Mouse (Mus musculus): Measurements from ENCODE around the gene Fchsd2. TPM values are rescaled to one million over a fixed set of nuclear protein-coding genes. Genes with fewer than 3 reads are reported as not detected.

Gene Fchsd2
- 19.6 and 21.9 TPM in 2 replicates for polyA plus RNA-seq (2015; fragmentation: Nextera tagmentation; extraction: Ambion mirVana)

- H3K4me1 ChIP-seq: no peaks in the 10 kb centered on the region
- 64% methylated on average over 7 of the region's 7 CpGs for WGBS
- ATAC-seq (ENCODE audit: insufficient number of reproducible peaks, low FRiP score, low TSS enrichment, low read depth): no peak
- H3K27ac ChIP-seq (replicated peaks): no peak within 1 kb of the TSS
- no peak within 1 kb of the TSS for H3K9ac ChIP-seq
- no peaks in the 10 kb centered on the region for H3K36me3 ChIP-seq
- H3K4me3 ChIP-seq (replicated peaks): no peak within 1 kb of the TSS
- H3K27me3 ChIP-seq: no peaks in the 10 kb centered on the region
- no peak within 1 kb of the TSS for H3K4me2 ChIP-seq (replicated peaks)
- H3K9me3 ChIP-seq (replicated peaks): no peaks in the 10 kb centered on the region
Measured at GRCm38 (mm10) chr7:101092618-101093017, at the start of gene Fchsd2. Gene Fchsd2 (plus strand): TSS chr7:101092863.

- Histone ChIP-seq H3K36me3 (no peaks in the 10 kb centered on the region), H3K4me1 (0 out of 2 replicates have a peak, but pooled peaks cover 3% of the 10 kb centered on the region), H3K4me2 (replicated peaks) (no peak overlapping the region), H3K9me3 (replicated peaks) (no peaks in the 10 kb centered on the region), H3K27ac (replicated peaks) (no peak overlapping the region), H3K27me3 (no peaks in the 10 kb centered on the region), H3K9ac (no peak overlapping the region), H3K4me3 (replicated peaks) (no peak overlapping the region)
- no peak for ATAC-seq (ENCODE audit: insufficient number of reproducible peaks, low FRiP score, low TSS enrichment, low read depth)
- WGBS: 41% methylated on average over 8 of the region's 8 CpGs
Measured at GRCm38 (mm10) chr7:101043846-101044541, 48.7 kb upstream of the Fchsd2 start.

GRCm38 (mm10) chr7:101048247-101048646 is 44.4 kb upstream of the Fchsd2 start:
- WGBS: 72% methylated on average over 5 of the region's 5 CpGs
- H3K27me3 ChIP-seq: no peaks in the 10 kb centered on the region
- no peak overlapping the region for H3K4me2 ChIP-seq (replicated peaks)
- no peaks in the 10 kb centered on the region for H3K36me3 ChIP-seq
- no peak overlapping the region for H3K4me3 ChIP-seq (replicated peaks)
- no peak overlapping the region for H3K27ac ChIP-seq (replicated peaks)
- H3K9me3 ChIP-seq (replicated peaks): no peaks in the 10 kb centered on the region
- 0 out of 2 replicates have a peak, but pooled peaks cover 3% of the 10 kb centered on the region for H3K4me1 ChIP-seq
- no peak for ATAC-seq (ENCODE audit: insufficient number of reproducible peaks, low FRiP score, low TSS enrichment, low read depth)
- no peak overlapping the region for H3K9ac ChIP-seq

GRCm38 (mm10) chr7:101049326-101050087 is 43.2 kb upstream of the Fchsd2 start:
- no peaks in the 10 kb centered on the region for H3K9me3 ChIP-seq (replicated peaks)
- WGBS: 76% methylated on average over 7 of the region's 7 CpGs
- no peak for ATAC-seq (ENCODE audit: insufficient number of reproducible peaks, low FRiP score, low TSS enrichment, low read depth)
- H3K4me1 ChIP-seq: 0 out of 2 replicates have a peak, but pooled peaks cover 3% of the 10 kb centered on the region
- no peaks in the 10 kb centered on the region for H3K27me3 ChIP-seq
- H3K4me3 ChIP-seq (replicated peaks): no peak overlapping the region
- H3K36me3 ChIP-seq: no peaks in the 10 kb centered on the region
- no peak overlapping the region for H3K27ac ChIP-seq (replicated peaks)
- no peak overlapping the region for H3K9ac ChIP-seq
- H3K4me2 ChIP-seq (replicated peaks): no peak overlapping the region

- Histone ChIP-seq H3K9ac (no peak overlapping the region), H3K27ac (replicated peaks) (no peak overlapping the region), H3K9me3 (replicated peaks) (no peaks in the 10 kb centered on the region), H3K4me2 (replicated peaks) (no peak overlapping the region), H3K36me3 (no peaks in the 10 kb centered on the region), H3K27me3 (no peaks in the 10 kb centered on the region), H3K4me3 (replicated peaks) (no peak overlapping the region), H3K4me1 (0 out of 2 replicates have a peak, but pooled peaks cover 3% of the 10 kb centered on the region)
- ATAC-seq (ENCODE audit: insufficient number of reproducible peaks, low FRiP score, low TSS enrichment, low read depth): no peak
- 70% methylated on average over 13 of the region's 13 CpGs for WGBS
Measured at GRCm38 (mm10) chr7:101050724-101051550, 41.7 kb upstream of the Fchsd2 start.

DNA sequence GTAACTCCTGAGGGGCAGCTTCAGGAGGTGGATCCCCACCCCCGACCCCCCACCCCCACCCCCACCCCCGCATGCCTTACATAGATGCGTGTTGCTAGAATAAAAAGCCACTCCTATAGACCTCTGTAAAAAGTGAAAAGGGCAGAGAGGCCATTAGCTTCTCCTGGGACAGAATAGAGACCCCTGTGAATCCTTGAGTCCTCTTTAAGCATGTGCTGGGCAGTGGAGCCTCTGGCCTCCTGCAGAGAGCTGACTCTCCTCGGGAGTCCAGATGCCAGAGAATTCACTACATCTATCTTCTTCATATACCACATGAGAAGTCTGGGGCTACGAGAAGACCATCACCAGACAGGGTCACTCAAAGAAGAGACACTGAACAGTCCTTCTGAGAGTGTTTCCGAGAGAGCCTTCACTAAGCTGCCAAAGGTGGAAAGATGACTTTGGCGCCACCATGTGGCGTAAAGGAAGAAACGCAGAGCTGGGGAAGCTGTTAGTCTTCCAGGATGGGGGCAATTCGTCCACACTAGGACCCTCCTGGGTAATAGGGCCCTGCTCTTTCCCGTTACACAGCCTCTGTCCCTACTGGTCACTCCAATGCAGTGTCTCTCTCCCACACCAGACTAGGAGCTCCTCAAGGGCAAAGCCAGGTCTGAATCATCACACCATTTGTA is 41.0 kb upstream of the Fchsd2 start:
- H3K9me3 ChIP-seq (replicated peaks): no peaks in the 10 kb centered on the region
- no peak overlapping the region for H3K4me2 ChIP-seq (replicated peaks)
- no peak overlapping the region for H3K9ac ChIP-seq
- H3K27ac ChIP-seq (replicated peaks): no peak overlapping the region
- no peak overlapping the region for H3K4me3 ChIP-seq (replicated peaks)
- 0 out of 2 replicates have a peak, but pooled peaks cover 3% of the 10 kb centered on the region for H3K4me1 ChIP-seq
- 16% methylated on average over 11 of the region's 11 CpGs for WGBS
- no peaks in the 10 kb centered on the region for H3K36me3 ChIP-seq
- no peak for ATAC-seq (ENCODE audit: insufficient number of reproducible peaks, low FRiP score, low TSS enrichment, low read depth)
- H3K27me3 ChIP-seq: no peaks in the 10 kb centered on the region

- no peak overlapping the region for H3K4me2 ChIP-seq (replicated peaks)
- H3K36me3 ChIP-seq: no peaks in the 10 kb centered on the region
- H3K4me3 ChIP-seq (replicated peaks): no peak overlapping the region
- H3K27ac ChIP-seq (replicated peaks): no peak overlapping the region
- H3K9me3 ChIP-seq (replicated peaks): no peaks in the 10 kb centered on the region
- no peak for ATAC-seq (ENCODE audit: insufficient number of reproducible peaks, low FRiP score, low TSS enrichment, low read depth)
- H3K27me3 ChIP-seq: no peaks in the 10 kb centered on the region
- 0 out of 2 replicates have a peak, but pooled peaks cover 3% of the 10 kb centered on the region for H3K4me1 ChIP-seq
- WGBS: 50% methylated on average over 2 of the region's 2 CpGs
- H3K9ac ChIP-seq: no peak overlapping the region; the same call in 1 of the 2 replicates
Measured at GRCm38 (mm10) chr7:101053136-101053535, 39.5 kb upstream of the Fchsd2 start.

- H3K9ac ChIP-seq: no peak overlapping the region
- no peak for ATAC-seq (ENCODE audit: insufficient number of reproducible peaks, low FRiP score, low TSS enrichment, low read depth)
- H3K36me3 ChIP-seq: no peaks in the 10 kb centered on the region
- H3K9me3 ChIP-seq (replicated peaks): no peaks in the 10 kb centered on the region
- no peaks in the 10 kb centered on the region for H3K27me3 ChIP-seq
- WGBS: 27% methylated on average over 4 of the region's 4 CpGs
- H3K4me3 ChIP-seq (replicated peaks): no peak overlapping the region
- peaks cover 7% of the 10 kb centered on the region; the same call in 1 of the 2 replicates for H3K4me1 ChIP-seq
- no peak overlapping the region for H3K4me2 ChIP-seq (replicated peaks)
- H3K27ac ChIP-seq (replicated peaks): no peak overlapping the region
Measured at GRCm38 (mm10) chr7:101057309-101057708, 35.4 kb upstream of the Fchsd2 start.

DNA sequence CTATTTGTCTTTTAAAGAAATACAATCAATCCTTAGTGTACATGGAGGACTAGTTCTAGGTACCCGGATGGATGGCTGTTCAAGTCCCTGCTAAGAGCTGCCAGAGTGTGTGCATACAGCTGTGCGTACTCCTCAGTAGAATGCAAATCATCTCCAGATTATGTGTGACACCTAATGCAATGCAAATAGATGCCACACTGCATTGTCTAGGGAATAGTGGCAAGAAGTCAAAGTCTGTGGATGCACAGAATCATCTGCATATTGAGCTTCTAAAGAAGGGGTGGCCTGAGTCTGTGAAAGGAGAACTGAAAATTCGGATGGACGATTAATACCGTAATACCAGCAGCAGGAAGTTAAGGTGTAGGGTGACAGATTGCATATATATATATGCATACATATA is 33.5 kb upstream of the Fchsd2 start:
- Histone ChIP-seq H3K4me1 (peaks cover 7% of the 10 kb centered on the region; the same call in 1 of the 2 replicates), H3K27ac (replicated peaks) (no peak overlapping the region), H3K9ac (no peak overlapping the region), H3K27me3 (no peaks in the 10 kb centered on the region), H3K4me3 (replicated peaks) (no peak overlapping the region), H3K9me3 (replicated peaks) (no peaks in the 10 kb centered on the region), H3K4me2 (replicated peaks) (no peak overlapping the region), H3K36me3 (no peaks in the 10 kb centered on the region)
- 72% methylated on average over 5 of the region's 5 CpGs for WGBS
- no peak for ATAC-seq (ENCODE audit: insufficient number of reproducible peaks, low FRiP score, low TSS enrichment, low read depth)

GRCm38 (mm10) chr7:101060476-101060875 is 32.2 kb upstream of the Fchsd2 start:
- H3K36me3 ChIP-seq: no peaks in the 10 kb centered on the region
- peaks cover 7% of the 10 kb centered on the region; the same call in 1 of the 2 replicates for H3K4me1 ChIP-seq
- WGBS: 59% methylated on average over 5 of the region's 5 CpGs
- no peak for ATAC-seq (ENCODE audit: insufficient number of reproducible peaks, low FRiP score, low TSS enrichment, low read depth)
- no peak overlapping the region for H3K27ac ChIP-seq (replicated peaks)
- H3K4me2 ChIP-seq (replicated peaks): no peak overlapping the region
- no peak overlapping the region for H3K4me3 ChIP-seq (replicated peaks)
- H3K9me3 ChIP-seq (replicated peaks): no peaks in the 10 kb centered on the region
- H3K9ac ChIP-seq: no peak overlapping the region
- no peaks in the 10 kb centered on the region for H3K27me3 ChIP-seq

Data from embryonic facial prominence, embryonic 15.5 days (tissue).